Mouse (Mus musculus): ENCODE data around the gene Lgals7. TPM values are rescaled to one million over a fixed set of nuclear protein-coding genes. Genes with fewer than 3 reads are reported as not detected.

The Lgals7 gene
- total RNA-seq, 1 experiment, result 0.89 TPM

GRCm38 (mm10) chr7:28902809-28903208, 39.2 kb downstream of the Lgals7 start:
- in situ Hi-C loops (cut with MboI; ENCODE audit: low sequenced_read_pairs in 2 of 2, unreplicated experiment in 2 of 2), result no loop called here
- H3K4me1 ChIP-seq (ENCODE audit: control insufficient read depth in 2 of 2, insufficient read depth in 2 of 2, low read length in 2 of 2, poor library complexity in 1 of 2), result no peaks in the 10 kb centered on the region; a peak in 1 of 4 replicates
- TF ChIP-seq CHD2 (IDR thresholded peaks at IDR 0.05; ENCODE audit: low read depth, low read length) (no peak), MAFK (IDR thresholded peaks at IDR 0.05; ENCODE audit: insufficient read depth, low read depth, low read length) (no peak), HCFC1 (IDR thresholded peaks at IDR 0.05; ENCODE audit: borderline replicate concordance, insufficient read depth, low read length) (no peak), ZC3H11A (IDR thresholded peaks at IDR 0.05; ENCODE audit: borderline replicate concordance, low read depth, low read length) (no peak), ZNF384 (IDR thresholded peaks at IDR 0.05; ENCODE audit: low read depth, low read length) (no peak)
- no peak overlapping the region for H3K9ac ChIP-seq (ENCODE audit: insufficient read depth, low read depth, low read length, poor library complexity, severe bottlenecking)
- no peak overlapping the region for H3K27ac ChIP-seq (ENCODE audit: insufficient read depth, low read depth, low read length, poor library complexity, severe bottlenecking)
- DNase-seq (ENCODE audit: low read depth, low spot score), result no peak
- no peak overlapping the region for H3K4me3 ChIP-seq (ENCODE audit: insufficient read depth in 1 of 2, low read depth in 1 of 2, low read length in 2 of 2, poor library complexity in 1 of 2, severe bottlenecking in 1 of 2)
- no peaks in the 10 kb centered on the region for H3K9me3 ChIP-seq (ENCODE audit: control insufficient read depth, insufficient read depth, low read depth, low read length)
- H3K36me3 ChIP-seq (ENCODE audit: control insufficient read depth, insufficient read depth, low read length, poor library complexity, severe bottlenecking), result peaks cover 93% of the 10 kb centered on the region

GRCm38 (mm10) chr7:28903778-28904177, 40.1 kb downstream of the Lgals7 start:
- no peak for DNase-seq (ENCODE audit: low read depth, low spot score)
- peaks cover 93% of the 10 kb centered on the region for H3K36me3 ChIP-seq (ENCODE audit: control insufficient read depth, insufficient read depth, low read length, poor library complexity, severe bottlenecking)
- no peaks in the 10 kb centered on the region for H3K9me3 ChIP-seq (ENCODE audit: control insufficient read depth, insufficient read depth, low read depth, low read length)
- H3K4me1 ChIP-seq (ENCODE audit: control insufficient read depth in 2 of 2, insufficient read depth in 2 of 2, low read length in 2 of 2, poor library complexity in 1 of 2), result no peaks in the 10 kb centered on the region; a peak in 1 of 4 replicates
- in situ Hi-C loops (cut with MboI; ENCODE audit: low sequenced_read_pairs in 2 of 2, unreplicated experiment in 2 of 2), result no loop called here
- no peak overlapping the region for H3K4me3 ChIP-seq (ENCODE audit: insufficient read depth in 1 of 2, low read depth in 1 of 2, low read length in 2 of 2, poor library complexity in 1 of 2, severe bottlenecking in 1 of 2)
- H3K27ac ChIP-seq (ENCODE audit: insufficient read depth, low read depth, low read length, poor library complexity, severe bottlenecking), result no peak overlapping the region
- no peak overlapping the region for H3K9ac ChIP-seq (ENCODE audit: insufficient read depth, low read depth, low read length, poor library complexity, severe bottlenecking)
- no peak for TF ChIP-seq ZC3H11A (IDR thresholded peaks at IDR 0.05; ENCODE audit: borderline replicate concordance, low read depth, low read length)
- no peak for TF ChIP-seq HCFC1 (IDR thresholded peaks at IDR 0.05; ENCODE audit: borderline replicate concordance, insufficient read depth, low read length)
- no peak for TF ChIP-seq ZNF384 (IDR thresholded peaks at IDR 0.05; ENCODE audit: low read depth, low read length)
- no peak for TF ChIP-seq CHD2 (IDR thresholded peaks at IDR 0.05; ENCODE audit: low read depth, low read length)
- no peak for TF ChIP-seq MAFK (IDR thresholded peaks at IDR 0.05; ENCODE audit: insufficient read depth, low read depth, low read length)

- Histone ChIP-seq H3K4me1 (ENCODE audit: control insufficient read depth in 2 of 2, insufficient read depth in 2 of 2, low read length in 2 of 2, poor library complexity in 1 of 2) (no peaks in the 10 kb centered on the region; a peak in 1 of 4 replicates), H3K4me3 (ENCODE audit: insufficient read depth in 1 of 2, low read depth in 1 of 2, low read length in 2 of 2, poor library complexity in 1 of 2, severe bottlenecking in 1 of 2) (no peak overlapping the region), H3K27ac (ENCODE audit: insufficient read depth, low read depth, low read length, poor library complexity, severe bottlenecking) (no peak overlapping the region), H3K9me3 (ENCODE audit: control insufficient read depth, insufficient read depth, low read depth, low read length) (no peaks in the 10 kb centered on the region), H3K9ac (ENCODE audit: insufficient read depth, low read depth, low read length, poor library complexity, severe bottlenecking) (no peak overlapping the region), H3K36me3 (ENCODE audit: control insufficient read depth, insufficient read depth, low read length, poor library complexity, severe bottlenecking) (peaks cover 89% of the 10 kb centered on the region)
- no peak for TF ChIP-seq ZC3H11A (IDR thresholded peaks at IDR 0.05; ENCODE audit: borderline replicate concordance, low read depth, low read length)
- no peak for TF ChIP-seq HCFC1 (IDR thresholded peaks at IDR 0.05; ENCODE audit: borderline replicate concordance, insufficient read depth, low read length)
- TF ChIP-seq MAFK (IDR thresholded peaks at IDR 0.05; ENCODE audit: insufficient read depth, low read depth, low read length), result no peak
- no peak for TF ChIP-seq ZNF384 (IDR thresholded peaks at IDR 0.05; ENCODE audit: low read depth, low read length)
- no peak for TF ChIP-seq CHD2 (IDR thresholded peaks at IDR 0.05; ENCODE audit: low read depth, low read length)
- no peak for DNase-seq (ENCODE audit: low read depth, low spot score)
- in situ Hi-C loops (cut with MboI; ENCODE audit: low sequenced_read_pairs in 2 of 2, unreplicated experiment in 2 of 2), result no loop called here
These were observed 43.5 kb downstream of the Lgals7 start for GRCm38 (mm10) chr7:28907195-28907594.

- Histone ChIP-seq H3K4me3 (ENCODE audit: insufficient read depth in 1 of 2, low read depth in 1 of 2, low read length in 2 of 2, poor library complexity in 1 of 2, severe bottlenecking in 1 of 2) (no peak overlapping the region), H3K9ac (ENCODE audit: insufficient read depth, low read depth, low read length, poor library complexity, severe bottlenecking) (no peak overlapping the region), H3K4me1 (ENCODE audit: control insufficient read depth in 2 of 2, insufficient read depth in 2 of 2, low read length in 2 of 2, poor library complexity in 1 of 2) (no peaks in the 10 kb centered on the region), H3K27ac (ENCODE audit: insufficient read depth, low read depth, low read length, poor library complexity, severe bottlenecking) (no peak overlapping the region), H3K9me3 (ENCODE audit: control insufficient read depth, insufficient read depth, low read depth, low read length) (no peaks in the 10 kb centered on the region), H3K36me3 (ENCODE audit: control insufficient read depth, insufficient read depth, low read length, poor library complexity, severe bottlenecking) (peaks cover 88% of the 10 kb centered on the region)
- no peak for TF ChIP-seq HCFC1 (IDR thresholded peaks at IDR 0.05; ENCODE audit: borderline replicate concordance, insufficient read depth, low read length)
- in situ Hi-C loops (cut with MboI; ENCODE audit: low sequenced_read_pairs in 2 of 2, unreplicated experiment in 2 of 2), result no loop called here
- DNase-seq (ENCODE audit: low read depth, low spot score), result no peak
These were observed 48.0 kb downstream of the Lgals7 start for GRCm38 (mm10) chr7:28911632-28912031.

- no peak for DNase-seq (ENCODE audit: low read depth, low spot score)
- in situ Hi-C loops (cut with MboI; ENCODE audit: low sequenced_read_pairs in 2 of 2, unreplicated experiment in 2 of 2), result no loop called here
- H3K27ac ChIP-seq (ENCODE audit: insufficient read depth, low read depth, low read length, poor library complexity, severe bottlenecking), result no peak overlapping the region
These were observed 49.5 kb downstream of the Lgals7 start for GRCm38 (mm10) chr7:28913171-28913570.

More at GRCm38 (mm10) chr7:28913171-28913570, 49.5 kb downstream of the Lgals7 start:
- Histone ChIP-seq H3K4me1 (ENCODE audit: control insufficient read depth in 2 of 2, insufficient read depth in 2 of 2, low read length in 2 of 2, poor library complexity in 1 of 2) (no peaks in the 10 kb centered on the region), H3K9me3 (ENCODE audit: control insufficient read depth, insufficient read depth, low read depth, low read length) (no peaks in the 10 kb centered on the region), H3K36me3 (ENCODE audit: control insufficient read depth, insufficient read depth, low read length, poor library complexity, severe bottlenecking) (peaks cover 84% of the 10 kb centered on the region), H3K9ac (ENCODE audit: insufficient read depth, low read depth, low read length, poor library complexity, severe bottlenecking) (no peak overlapping the region), H3K4me3 (ENCODE audit: insufficient read depth in 1 of 2, low read depth in 1 of 2, low read length in 2 of 2, poor library complexity in 1 of 2, severe bottlenecking in 1 of 2) (no peak overlapping the region)
- no peak for TF ChIP-seq CHD2 (IDR thresholded peaks at IDR 0.05; ENCODE audit: low read depth, low read length)
- TF ChIP-seq MAFK (IDR thresholded peaks at IDR 0.05; ENCODE audit: insufficient read depth, low read depth, low read length), result no peak
- TF ChIP-seq HCFC1 (IDR thresholded peaks at IDR 0.05; ENCODE audit: borderline replicate concordance, insufficient read depth, low read length), result no peak
- no peak for TF ChIP-seq ZNF384 (IDR thresholded peaks at IDR 0.05; ENCODE audit: low read depth, low read length)
- TF ChIP-seq ZC3H11A (IDR thresholded peaks at IDR 0.05; ENCODE audit: borderline replicate concordance, low read depth, low read length), result no peak

Other genes with a start within 250 kb of the Lgals7 start
- gene Acp7, start 232.5 kb upstream of the Lgals7 start, total RNA-seq (2012; rRNA removed), result 1.6 and 2.5 TPM in 2 replicates
- 5.8 and 5.9 TPM in 2 replicates for gene Fbxo27, start 171.0 kb upstream of the Lgals7 start, total RNA-seq (2012; rRNA removed)
- 5.9 and 6.6 TPM in 2 replicates for gene Fbxo17, start 147.0 kb upstream of the Lgals7 start, total RNA-seq (2012; rRNA removed)
- gene Mrps12, start 122.0 kb upstream of the Lgals7 start, total RNA-seq (2012; rRNA removed), result 102 and 105 TPM in 2 replicates
- gene Sars2, start 121.9 kb upstream of the Lgals7 start, total RNA-seq (2012; rRNA removed), result 25.2 and 27.9 TPM in 2 replicates
- not detected in 2 replicates for gene Ccer2, start 107.7 kb upstream of the Lgals7 start, total RNA-seq (2012; rRNA removed)
- gene Sirt2, start 97.1 kb upstream of the Lgals7 start, total RNA-seq (2012; rRNA removed), result 11.7 and 14.8 TPM in 2 replicates
- 17.7 and 20.1 TPM in 2 replicates for gene Nfkbib, start 96.3 kb upstream of the Lgals7 start, total RNA-seq (2012; rRNA removed)
- gene Rinl, start 74.9 kb upstream of the Lgals7 start, total RNA-seq (2012; rRNA removed), result 17.2 and 18.9 TPM in 2 replicates
- gene Hnrnpl, start 55.3 kb upstream of the Lgals7 start, total RNA-seq (2012; rRNA removed), result 464 and 530 TPM in 2 replicates
- 64.1 and 75.6 TPM in 2 replicates for gene Ech1, start 38.6 kb upstream of the Lgals7 start, total RNA-seq (2012; rRNA removed)
- gene Lgals4, start 30.0 kb upstream of the Lgals7 start, total RNA-seq (2012; rRNA removed), result 5.5 and 9.6 TPM in 2 replicates
- 2.0 and 2.1 TPM in 2 replicates for gene Capn12, start 17.6 kb downstream of the Lgals7 start, total RNA-seq (2012; rRNA removed)
- 566 and 627 TPM in 2 replicates for gene Actn4, start 98.5 kb downstream of the Lgals7 start, total RNA-seq (2012; rRNA removed)
- gene Eif3k, start 118.0 kb downstream of the Lgals7 start, total RNA-seq (2012; rRNA removed), result 474 and 500 TPM in 2 replicates
- gene Map4k1, start 118.2 kb downstream of the Lgals7 start, total RNA-seq (2012; rRNA removed), result 14.8 and 15.6 TPM in 2 replicates

Data from ES-E14 (cell line).